Mouse (Mus musculus): ENCODE data around the gene Sema5a. TPM values are rescaled to one million over a fixed set of nuclear protein-coding genes. Genes with fewer than 3 reads are reported as not detected.

The Sema5a gene
- polyA plus RNA-seq, 1 experiment = 1.3 TPM

DNA sequence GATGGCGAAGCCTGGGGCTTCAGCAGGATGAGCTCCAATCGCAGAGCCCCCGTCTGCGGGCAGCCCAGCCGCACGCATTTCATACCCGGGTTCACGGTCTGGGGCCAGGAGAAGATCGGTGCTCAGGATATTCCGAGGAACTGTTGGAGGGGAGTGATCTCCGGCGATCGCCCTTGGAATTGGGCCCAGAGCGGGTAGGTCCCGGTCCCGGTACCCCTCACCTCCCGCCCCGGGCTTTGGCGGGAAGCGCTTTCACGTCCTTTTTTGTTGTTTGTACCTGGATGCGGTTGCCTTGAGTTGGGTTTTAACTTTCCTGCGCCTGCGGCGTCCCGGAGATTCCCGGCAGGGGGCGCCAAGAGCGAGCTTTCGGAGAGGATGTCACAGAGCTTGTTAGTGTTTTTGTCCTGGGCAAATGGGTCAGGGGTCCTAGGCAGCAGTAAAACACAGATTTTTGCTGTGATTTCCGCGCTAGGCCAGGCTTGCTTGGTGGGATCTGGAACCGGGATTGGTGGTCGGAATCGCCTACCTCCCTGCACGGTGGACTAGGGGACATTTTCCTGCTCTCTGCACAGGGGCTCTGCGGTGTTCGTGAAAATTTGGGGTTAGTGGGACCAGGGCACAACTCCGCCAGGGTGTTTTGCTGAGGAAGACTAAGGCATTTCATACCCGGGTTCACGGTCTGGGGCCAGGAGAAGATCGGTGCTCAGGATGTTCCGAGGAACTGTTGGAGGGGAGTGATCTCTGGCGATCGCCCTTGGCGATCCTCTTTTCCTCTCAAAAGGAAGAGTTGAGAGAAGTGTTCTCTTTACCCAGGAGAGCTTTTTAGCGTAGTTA, 1.4 kb downstream of the Sema5a start:
- DNase-seq = peak; percentile 18
- WGBS = 3% methylated on average over 47 of the region's 47 CpGs
- no peak overlapping the region; the same call in 1 of the 2 replicates for H3K4me3 ChIP-seq (ENCODE audit: control insufficient read depth, insufficient read depth, low read length)

DNA sequence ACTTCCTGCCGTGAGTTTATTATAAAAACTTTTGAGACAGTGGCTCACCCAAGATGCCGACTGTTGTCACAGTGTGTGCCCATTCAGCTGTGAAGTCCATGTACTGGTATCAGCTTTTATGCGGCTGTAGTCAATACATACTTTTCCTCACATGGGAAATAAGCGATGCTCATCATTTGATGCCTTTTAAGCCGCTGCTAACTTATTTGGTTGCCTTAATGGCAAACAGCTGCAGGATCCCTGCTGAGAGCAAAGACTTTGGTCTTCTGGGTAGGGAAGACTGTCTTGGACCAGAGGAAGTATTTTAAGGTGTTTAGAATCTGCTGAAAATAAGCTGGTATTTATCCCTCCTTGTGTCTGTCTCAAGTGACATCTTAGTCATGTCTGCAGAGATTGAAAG, 2.7 kb downstream of the Sema5a start:
- Histone ChIP-seq H3K4me3 (ENCODE audit: control insufficient read depth, insufficient read depth, low read length) (no peak overlapping the region), H3K27ac (ENCODE audit: control insufficient read depth, insufficient read depth, low read length) (no peak overlapping the region)
- no peak for DNase-seq

More for the DNA sequence above, 1.4 kb downstream of the Sema5a start:
- Histone ChIP-seq H3K27ac (ENCODE audit: control insufficient read depth, insufficient read depth, low read length) (no peak overlapping the region), H3K36me3 (ENCODE audit: control insufficient read depth, insufficient read depth, low read length) (no peaks in the 10 kb centered on the region), H3K27me3 (ENCODE audit: control insufficient read depth, insufficient read depth, low read length) (no peaks in the 10 kb centered on the region), H3K4me1 (replicated peaks; ENCODE audit: control insufficient read depth, insufficient read depth, low read length) (no peaks in the 10 kb centered on the region; the same call in 1 of the 2 replicates)
- TF ChIP-seq CTCF (IDR thresholded peaks at IDR 0.05; ENCODE audit: borderline replicate concordance, control insufficient read depth, extremely low read depth, insufficient read depth, low read length, poor library complexity) (no peak), POLR2A (IDR thresholded peaks at IDR 0.05; ENCODE audit: control insufficient read depth, extremely low read depth, insufficient read depth, low read length, poor library complexity) (no peak)

DNA sequence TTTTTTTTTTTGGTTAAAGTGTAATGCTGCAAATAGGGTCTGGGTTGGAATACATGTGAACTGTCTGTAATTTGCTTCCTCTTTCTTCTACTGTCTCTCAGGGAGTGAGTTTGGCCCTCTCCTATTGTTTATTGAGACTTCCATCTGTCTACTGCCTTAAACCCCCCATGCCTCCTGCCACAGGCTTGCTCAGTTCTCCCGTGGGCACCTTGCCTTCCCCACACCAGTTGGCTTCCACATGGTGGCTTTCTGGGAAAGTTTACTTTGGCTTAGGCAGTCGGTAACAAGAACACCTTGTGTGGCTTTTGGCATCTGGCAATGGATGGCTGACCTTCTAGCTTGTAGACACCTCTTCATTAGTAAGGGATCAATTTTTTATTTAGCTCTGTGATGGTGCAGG, 10.2 kb downstream of the Sema5a start:
- Histone ChIP-seq H3K4me1 (replicated peaks; ENCODE audit: control insufficient read depth, insufficient read depth, low read length) (no peaks in the 10 kb centered on the region), H3K36me3 (ENCODE audit: control insufficient read depth, insufficient read depth, low read length) (no peaks in the 10 kb centered on the region), H3K27me3 (ENCODE audit: control insufficient read depth, insufficient read depth, low read length) (no peaks in the 10 kb centered on the region), H3K4me3 (ENCODE audit: control insufficient read depth, insufficient read depth, low read length) (no peak overlapping the region), H3K27ac (ENCODE audit: control insufficient read depth, insufficient read depth, low read length) (no peak overlapping the region)
- no peak for TF ChIP-seq CTCF (IDR thresholded peaks at IDR 0.05; ENCODE audit: borderline replicate concordance, control insufficient read depth, extremely low read depth, insufficient read depth, low read length, poor library complexity)
- no peak for TF ChIP-seq POLR2A (IDR thresholded peaks at IDR 0.05; ENCODE audit: control insufficient read depth, extremely low read depth, insufficient read depth, low read length, poor library complexity)
- no peak for DNase-seq
- 84% methylated on average over 2 of the region's 2 CpGs for WGBS

More for the DNA sequence above, 2.7 kb downstream of the Sema5a start:
- no peaks in the 10 kb centered on the region; the same call in 1 of the 2 replicates for H3K4me1 ChIP-seq (replicated peaks; ENCODE audit: control insufficient read depth, insufficient read depth, low read length)
- WGBS = 80% methylated on average over 5 of the region's 5 CpGs
- TF ChIP-seq CTCF (IDR thresholded peaks at IDR 0.05; ENCODE audit: borderline replicate concordance, control insufficient read depth, extremely low read depth, insufficient read depth, low read length, poor library complexity) (no peak), POLR2A (IDR thresholded peaks at IDR 0.05; ENCODE audit: control insufficient read depth, extremely low read depth, insufficient read depth, low read length, poor library complexity) (no peak)
- no peaks in the 10 kb centered on the region for H3K36me3 ChIP-seq (ENCODE audit: control insufficient read depth, insufficient read depth, low read length)
- H3K27me3 ChIP-seq (ENCODE audit: control insufficient read depth, insufficient read depth, low read length) = no peaks in the 10 kb centered on the region

DNA sequence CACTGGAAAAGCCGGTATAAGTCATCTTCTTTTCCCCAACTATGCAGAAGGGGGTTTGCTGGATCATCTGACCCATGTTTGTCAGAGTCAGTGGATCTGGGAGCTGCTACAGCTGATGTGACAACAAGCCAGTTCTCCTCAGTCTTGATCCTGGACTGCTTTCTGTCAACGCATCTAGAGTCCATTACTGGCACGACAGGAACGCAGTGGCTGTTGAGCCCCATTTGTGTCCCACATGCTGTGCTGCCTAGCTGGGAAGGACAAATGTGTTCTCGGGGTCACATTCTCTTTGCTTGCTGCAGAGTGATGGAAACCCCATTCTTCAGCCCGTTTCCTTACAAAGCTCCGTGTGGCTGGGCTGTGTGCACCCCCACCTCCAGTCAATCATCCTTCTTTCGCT, 12.7 kb downstream of the Sema5a start:
- H3K4me1 ChIP-seq (replicated peaks; ENCODE audit: control insufficient read depth, insufficient read depth, low read length) = no peaks in the 10 kb centered on the region
- no peak for TF ChIP-seq CTCF (IDR thresholded peaks at IDR 0.05; ENCODE audit: borderline replicate concordance, control insufficient read depth, extremely low read depth, insufficient read depth, low read length, poor library complexity)
- no peak for TF ChIP-seq POLR2A (IDR thresholded peaks at IDR 0.05; ENCODE audit: control insufficient read depth, extremely low read depth, insufficient read depth, low read length, poor library complexity)
- no peak overlapping the region for H3K27ac ChIP-seq (ENCODE audit: control insufficient read depth, insufficient read depth, low read length)
- no peak overlapping the region for H3K4me3 ChIP-seq (ENCODE audit: control insufficient read depth, insufficient read depth, low read length)
- no peaks in the 10 kb centered on the region for H3K27me3 ChIP-seq (ENCODE audit: control insufficient read depth, insufficient read depth, low read length)
- H3K36me3 ChIP-seq (ENCODE audit: control insufficient read depth, insufficient read depth, low read length) = no peaks in the 10 kb centered on the region
- DNase-seq = no peak
- WGBS = 92% methylated on average over 8 of the region's 8 CpGs

DNA sequence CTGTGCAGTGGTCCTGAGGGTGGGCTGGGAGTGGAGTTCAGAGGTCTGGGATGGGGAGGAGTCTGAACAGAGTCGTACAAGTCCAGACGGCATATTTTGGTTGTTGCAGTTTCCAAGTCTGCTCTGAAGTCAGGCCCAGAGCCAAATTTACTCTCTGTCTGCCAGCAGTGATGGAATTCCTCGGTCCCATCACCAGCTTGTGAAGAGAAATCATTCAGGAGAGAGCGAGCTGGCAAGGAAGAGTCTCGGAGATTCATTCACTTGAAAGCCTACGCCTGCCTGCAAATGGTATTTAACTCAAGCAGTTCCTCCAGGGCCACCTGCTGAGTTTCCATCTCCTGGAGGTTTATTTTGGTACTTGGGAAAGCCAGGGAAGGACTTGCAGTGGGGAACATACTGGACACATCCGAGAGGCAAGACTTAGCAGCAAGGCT, 13.3 kb downstream of the Sema5a start:
- 86% methylated on average over 7 of the region's 7 CpGs for WGBS
- Histone ChIP-seq H3K27me3 (ENCODE audit: control insufficient read depth, insufficient read depth, low read length) (no peaks in the 10 kb centered on the region), H3K4me3 (ENCODE audit: control insufficient read depth, insufficient read depth, low read length) (no peak overlapping the region), H3K36me3 (ENCODE audit: control insufficient read depth, insufficient read depth, low read length) (no peaks in the 10 kb centered on the region), H3K27ac (ENCODE audit: control insufficient read depth, insufficient read depth, low read length) (no peak overlapping the region), H3K4me1 (replicated peaks; ENCODE audit: control insufficient read depth, insufficient read depth, low read length) (no peaks in the 10 kb centered on the region)
- DNase-seq = no peak
- TF ChIP-seq CTCF (IDR thresholded peaks at IDR 0.05; ENCODE audit: borderline replicate concordance, control insufficient read depth, extremely low read depth, insufficient read depth, low read length, poor library complexity) = no peak
- TF ChIP-seq POLR2A (IDR thresholded peaks at IDR 0.05; ENCODE audit: control insufficient read depth, extremely low read depth, insufficient read depth, low read length, poor library complexity) = no peak

DNA sequence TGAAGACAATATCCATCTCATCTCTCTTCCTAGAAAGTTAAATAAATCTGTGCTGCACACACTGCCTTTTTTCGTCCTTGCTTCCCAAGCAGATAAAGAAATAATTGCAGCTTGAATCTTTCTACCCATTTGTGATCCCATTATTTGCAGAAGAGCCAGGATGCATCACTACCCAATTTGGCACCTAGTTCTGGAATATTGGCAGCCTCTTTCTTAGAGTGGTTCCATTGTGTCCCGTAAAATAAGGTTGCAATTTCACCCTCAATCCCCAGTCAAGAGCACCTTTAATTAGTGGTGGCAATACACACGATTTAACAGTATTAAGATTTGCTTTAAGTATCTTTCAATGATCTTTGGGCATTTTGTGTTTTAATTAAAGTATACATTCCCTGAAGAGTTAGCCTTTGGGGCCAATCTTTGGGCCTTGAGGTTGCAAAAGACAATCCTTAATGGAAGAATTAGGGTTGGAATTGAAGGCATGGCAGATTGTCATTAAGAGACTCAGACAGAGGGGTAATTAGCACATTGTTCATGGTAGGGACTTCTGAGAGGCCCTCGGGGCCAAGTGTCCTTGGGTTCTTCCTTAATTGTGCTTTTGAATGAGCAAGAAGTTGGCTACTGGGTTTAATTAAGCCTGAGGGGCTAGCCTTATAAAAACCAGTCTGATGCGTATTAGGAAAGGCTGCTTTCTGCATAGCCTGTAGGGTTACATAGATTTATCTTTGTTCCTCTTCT, 14.9 kb downstream of the Sema5a start:
- Histone ChIP-seq H3K27ac (ENCODE audit: control insufficient read depth, insufficient read depth, low read length) (no peak overlapping the region), H3K4me1 (replicated peaks; ENCODE audit: control insufficient read depth, insufficient read depth, low read length) (no peaks in the 10 kb centered on the region), H3K36me3 (ENCODE audit: control insufficient read depth, insufficient read depth, low read length) (no peaks in the 10 kb centered on the region), H3K27me3 (ENCODE audit: control insufficient read depth, insufficient read depth, low read length) (no peaks in the 10 kb centered on the region), H3K4me3 (ENCODE audit: control insufficient read depth, insufficient read depth, low read length) (no peak overlapping the region)
- TF ChIP-seq POLR2A (IDR thresholded peaks at IDR 0.05; ENCODE audit: control insufficient read depth, extremely low read depth, insufficient read depth, low read length, poor library complexity) = no peak
- TF ChIP-seq CTCF (IDR thresholded peaks at IDR 0.05; ENCODE audit: borderline replicate concordance, control insufficient read depth, extremely low read depth, insufficient read depth, low read length, poor library complexity) = no peak
- 74% methylated on average over 5 of the region's 5 CpGs for WGBS
- no peak for DNase-seq
